Mouse (Mus musculus): ENCODE measurements around the gene Lypd1.

Gene Lypd1

DNA sequence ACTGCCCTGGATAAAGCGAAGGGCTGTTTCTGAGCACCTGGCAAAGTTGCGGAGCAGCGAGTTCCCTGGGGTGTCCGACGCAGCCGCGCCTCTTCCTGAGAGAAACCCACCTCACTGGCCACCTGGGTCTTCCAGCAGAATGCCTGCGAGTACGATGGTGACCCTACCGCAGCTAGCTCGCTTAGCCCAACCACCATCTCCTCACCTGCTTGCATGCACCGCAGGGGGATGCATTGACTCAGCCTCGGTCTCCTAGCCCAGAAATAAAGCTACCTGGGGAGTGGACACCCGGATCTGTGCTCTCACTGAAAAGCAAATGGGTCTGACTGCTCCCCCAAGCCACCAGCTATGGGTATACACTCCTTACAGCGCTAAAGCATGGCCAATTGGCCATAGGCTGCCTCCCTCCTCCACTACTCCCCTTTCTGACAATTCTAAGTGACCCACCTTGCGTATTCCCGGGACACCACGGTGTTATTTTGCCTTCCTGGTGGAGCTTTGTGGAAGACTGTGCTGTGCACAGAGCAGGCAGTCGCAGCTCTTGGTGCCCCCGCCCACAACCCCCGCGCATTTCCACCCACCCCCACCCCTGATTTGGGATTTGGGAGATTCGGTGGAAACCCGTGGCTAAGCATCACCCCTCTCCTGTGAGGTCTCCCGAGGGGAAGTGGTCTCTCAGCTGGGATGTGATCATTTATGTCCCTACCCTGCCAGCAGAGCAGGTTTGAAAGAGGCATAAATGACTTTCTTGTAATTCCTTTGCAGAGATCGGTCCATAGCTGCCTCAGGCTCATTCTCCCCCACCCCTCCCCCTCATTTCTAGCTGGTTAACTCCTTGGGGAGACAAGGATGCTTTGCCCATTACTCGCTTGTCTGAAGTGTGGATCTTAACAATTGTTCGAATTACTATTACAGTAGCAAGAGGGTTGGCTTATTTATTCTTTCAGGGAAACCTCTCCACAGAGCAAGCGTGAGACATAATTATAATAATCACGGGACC lies at the start of gene Lypd1:
Lypd1 (minus strand) TSS at position 501 of the 1,000 bp plus-strand sequence.
- no peak for DNase-seq

DNA sequence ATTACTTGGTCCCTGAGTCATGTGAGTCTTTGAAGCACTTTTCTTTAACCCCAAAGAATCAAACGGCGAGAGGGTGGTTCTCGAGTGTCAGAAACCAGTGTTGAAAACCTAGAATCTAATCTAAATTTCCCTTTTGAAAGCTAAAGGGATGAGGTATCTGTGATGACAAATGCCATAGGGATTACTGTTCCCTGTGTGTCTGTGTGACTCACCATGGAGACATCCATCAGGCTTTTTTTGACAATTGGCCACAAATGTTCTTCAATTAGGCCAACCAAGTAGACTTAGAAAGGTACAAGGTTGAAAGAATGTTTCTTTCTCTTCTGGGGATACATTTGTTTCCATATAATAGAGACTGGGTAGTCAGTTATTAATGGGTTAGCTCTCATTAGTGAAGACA lies 38.1 kb upstream of the Lypd1 start:
- no peak for DNase-seq

GRCm38 (mm10) chr1:125949076-125949475 lies 36.2 kb upstream of the Lypd1 start:
- DNase-seq: no peak

DNA sequence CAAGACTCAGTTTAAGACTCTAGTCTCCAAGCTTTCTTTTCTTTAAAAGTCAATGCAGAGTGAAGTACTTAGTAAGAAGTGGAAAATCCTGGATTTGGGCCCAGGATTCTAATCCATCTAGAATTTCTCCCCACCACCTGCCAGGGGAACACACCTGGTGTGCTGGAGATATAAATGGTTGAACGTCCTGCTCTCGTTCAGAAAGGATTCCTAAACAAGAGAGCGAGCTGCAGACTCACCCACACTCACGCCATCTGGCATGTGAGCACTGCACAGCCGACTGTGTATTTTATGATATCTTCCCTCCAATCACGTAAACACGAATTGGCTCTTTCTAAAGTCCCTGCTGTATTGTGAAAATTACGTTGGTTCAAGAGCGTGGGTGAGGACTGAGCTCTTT lies 32.2 kb upstream of the Lypd1 start:
- no peak for DNase-seq

- DNase-seq: no peak
Observed at GRCm38 (mm10) chr1:125943305-125943704, 30.4 kb upstream of the Lypd1 start.

- no peak for DNase-seq
Observed at GRCm38 (mm10) chr1:125925486-125925885, 12.6 kb upstream of the Lypd1 start.

DNA sequence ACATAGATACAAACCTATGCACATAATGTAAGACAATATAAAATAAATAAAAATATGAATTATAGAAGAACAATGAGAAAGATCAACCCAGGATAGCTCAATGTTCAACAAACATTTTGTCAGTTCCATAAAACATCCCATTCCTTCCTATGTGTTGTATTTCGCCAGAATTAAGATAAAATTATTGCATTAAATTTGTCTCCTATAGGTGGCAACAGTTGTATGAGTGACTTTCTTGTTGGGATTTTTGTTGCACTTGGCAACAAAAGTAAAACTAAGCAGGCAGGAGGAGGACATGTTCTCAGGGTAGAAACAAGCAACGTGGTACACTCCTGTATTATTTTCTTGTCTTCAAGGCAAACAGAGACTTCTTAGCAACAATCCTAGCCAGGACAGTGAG lies 10.2 kb upstream of the Lypd1 start:
- DNase-seq: no peak

DNA sequence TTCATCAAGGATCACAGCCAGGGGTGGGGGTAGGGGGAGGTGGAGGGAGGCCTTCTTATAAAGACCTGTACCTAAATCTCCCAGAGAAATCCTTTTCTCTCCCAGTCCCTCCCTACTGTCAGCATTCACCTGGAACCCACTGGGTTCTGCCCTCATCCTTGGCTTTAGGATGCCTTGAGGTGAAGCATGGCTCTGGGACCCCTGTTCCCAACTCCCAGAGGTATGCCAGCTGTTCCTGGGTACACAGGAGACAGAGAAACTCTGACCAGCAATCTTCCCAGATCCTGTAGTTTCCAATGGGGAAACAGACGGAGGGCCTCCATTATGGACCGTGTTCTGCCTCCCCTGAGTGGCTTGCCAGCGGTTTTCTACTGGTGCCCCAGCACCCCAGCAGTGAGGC lies 7.8 kb upstream of the Lypd1 start:
- no peak for DNase-seq

DNA sequence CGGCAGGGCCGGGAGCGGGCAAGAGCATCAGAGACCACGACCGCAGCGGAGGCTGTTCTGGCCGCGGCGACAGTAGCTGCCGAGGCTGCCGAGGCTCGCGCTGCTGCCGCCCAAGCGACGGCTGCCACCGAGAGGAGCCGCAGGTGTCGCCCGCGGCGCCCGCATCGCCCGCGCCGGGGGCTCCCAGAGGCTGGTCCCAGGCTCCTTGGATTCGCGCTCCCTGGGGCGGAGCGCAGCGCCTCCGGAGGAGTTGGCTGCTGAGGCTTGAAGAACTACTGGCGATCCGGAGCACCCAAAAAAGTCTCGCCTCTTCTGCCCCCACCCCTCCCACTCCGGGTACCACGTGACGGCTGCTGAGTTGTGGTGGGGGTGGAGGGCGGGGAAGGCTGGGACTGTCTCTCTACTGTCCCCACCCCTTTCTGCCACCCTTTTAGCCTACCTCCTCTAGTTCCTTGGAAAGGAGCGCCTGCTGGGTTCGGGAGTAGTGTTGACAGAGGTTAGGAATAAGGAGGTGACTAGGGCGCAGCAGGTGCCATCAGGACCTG lies 928 bp downstream of the Lypd1 start:
- DNase-seq: peak; percentile 19

DNA sequence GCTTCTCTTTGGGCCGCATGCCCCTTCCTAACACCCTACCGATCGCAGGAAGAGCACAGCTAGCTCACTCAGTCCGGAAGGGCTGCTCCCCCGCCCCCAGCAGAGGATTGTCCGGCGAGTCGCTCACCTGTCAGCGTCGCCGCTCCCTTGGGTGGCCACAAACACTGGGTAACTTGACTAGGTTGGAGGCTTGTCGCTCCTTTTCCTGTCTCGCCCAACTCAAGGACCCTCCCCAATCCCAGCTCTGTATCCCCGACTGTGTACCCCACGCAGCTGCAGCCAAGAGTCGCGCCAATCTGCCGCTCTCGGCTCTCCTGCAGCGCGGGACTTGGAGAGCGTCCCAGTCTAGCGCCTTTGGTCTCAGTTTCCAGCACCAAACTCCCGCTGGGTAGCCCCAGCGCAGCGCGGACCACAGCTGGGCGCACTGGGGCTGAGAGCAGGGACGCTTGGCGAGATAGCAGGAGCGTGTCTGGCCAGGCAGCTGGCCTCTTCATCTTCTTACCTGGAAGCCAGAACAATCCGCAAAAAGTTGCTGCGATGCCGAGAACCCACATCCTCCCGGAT lies 1.5 kb downstream of the Lypd1 start:
- no peak for DNase-seq

- DNase-seq: no peak
Observed at GRCm38 (mm10) chr1:125910871-125911265, 2.0 kb downstream of the Lypd1 start.

GRCm38 (mm10) chr1:125910211-125910870 lies 2.6 kb downstream of the Lypd1 start:
- DNase-seq: no peak

- DNase-seq: no peak
Observed at GRCm38 (mm10) chr1:125893158-125893557, 19.7 kb downstream of the Lypd1 start.

- no peak for DNase-seq
Observed at GRCm38 (mm10) chr1:125870056-125870455, 42.8 kb downstream of the Lypd1 start.

- no peak for DNase-seq
Observed at GRCm38 (mm10) chr1:125858631-125859030, 54.3 kb downstream of the Lypd1 start.

DNA sequence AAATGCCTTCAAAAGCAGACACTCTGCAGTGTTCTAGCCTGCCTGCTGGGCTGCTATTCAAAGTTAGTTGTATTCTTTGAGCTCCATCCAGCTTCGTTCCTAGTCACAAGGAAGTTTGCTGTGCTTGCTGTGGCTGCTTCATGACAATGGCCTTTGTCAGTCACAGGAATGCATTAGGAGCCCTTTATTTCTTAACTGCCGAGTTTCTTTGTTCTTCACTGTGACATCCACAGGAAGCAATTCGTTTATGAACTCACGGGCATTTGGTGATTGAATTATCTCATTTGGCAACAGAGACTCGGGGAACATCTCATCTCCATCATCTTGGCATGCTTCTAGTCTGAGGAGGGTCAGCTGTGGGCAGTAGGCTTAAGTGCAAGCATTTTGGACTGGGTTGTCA lies 58.3 kb downstream of the Lypd1 start:
- DNase-seq: no peak

DNA sequence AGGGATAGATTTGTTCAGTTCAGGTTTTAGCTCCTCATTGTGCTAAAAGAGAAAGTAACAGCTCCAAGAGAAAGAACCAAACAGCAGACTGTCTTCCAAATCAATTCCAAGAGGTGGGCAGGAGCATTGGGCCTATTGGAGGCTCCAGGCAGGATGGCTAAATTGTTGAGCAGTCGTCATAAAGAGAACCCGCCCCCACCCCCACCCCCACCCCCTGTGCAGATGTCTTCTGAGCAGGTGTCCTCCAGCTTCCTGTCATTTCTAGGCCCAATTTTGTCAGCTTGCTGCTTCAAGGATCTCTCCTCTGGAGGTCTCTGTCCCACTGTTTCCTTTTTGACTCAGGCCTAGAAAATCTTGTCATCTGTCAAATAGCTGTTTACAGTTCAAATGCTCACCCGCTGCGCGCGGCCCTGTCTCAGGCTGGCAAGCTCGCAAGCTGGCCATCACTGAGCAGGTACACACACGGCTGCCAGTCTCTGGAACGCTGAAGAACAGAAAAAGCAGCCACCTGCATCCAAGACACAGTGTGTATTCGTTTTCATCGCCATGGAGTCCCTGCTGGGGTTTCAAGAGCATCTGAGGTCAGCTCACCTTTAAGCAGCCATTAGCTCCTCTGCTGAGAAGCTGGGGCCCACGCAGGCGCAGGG lies 73.0 kb downstream of the Lypd1 start:
- DNase-seq: peak; percentile 19

DNA sequence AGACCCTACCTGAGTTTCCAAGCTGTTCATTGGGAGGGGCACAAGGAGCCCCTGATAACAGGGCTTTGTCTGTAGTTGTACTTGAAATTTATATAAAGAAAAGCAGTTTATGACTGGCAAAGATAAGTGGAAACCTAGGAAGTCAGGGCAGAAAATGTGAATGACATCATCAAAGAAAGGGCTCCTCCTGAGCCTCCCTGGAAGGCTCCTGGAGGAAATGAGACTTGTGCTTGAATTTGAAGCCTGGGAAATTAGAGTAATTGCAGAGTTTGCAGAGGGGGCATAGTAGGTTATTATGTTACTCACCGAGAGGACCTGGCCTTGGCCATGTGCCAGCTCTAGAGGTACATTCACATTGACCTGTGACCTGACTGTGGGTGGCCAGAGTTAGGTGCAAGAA lies 75.4 kb downstream of the Lypd1 start:
- DNase-seq: no peak

DNA sequence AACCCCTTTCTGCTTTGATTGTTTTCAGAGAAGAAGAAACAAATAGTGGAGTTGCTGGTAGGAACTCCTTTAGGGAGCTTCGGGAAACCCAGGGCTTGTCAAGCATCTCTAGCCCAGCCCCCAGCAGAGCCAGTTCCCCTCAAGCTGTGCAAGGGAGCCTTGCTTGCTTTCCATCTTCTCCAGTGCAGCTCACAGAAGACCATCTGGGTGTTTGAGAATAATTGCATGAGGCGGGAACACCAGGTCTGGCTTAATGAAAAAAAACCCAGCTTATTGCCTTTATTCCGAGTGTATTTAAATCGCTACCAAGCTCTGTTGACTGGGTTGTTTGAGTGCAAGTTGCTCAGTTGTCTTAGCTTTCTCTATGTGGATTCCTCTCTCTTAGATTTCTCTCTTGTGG lies 89.3 kb downstream of the Lypd1 start:
- no peak for DNase-seq

DNA sequence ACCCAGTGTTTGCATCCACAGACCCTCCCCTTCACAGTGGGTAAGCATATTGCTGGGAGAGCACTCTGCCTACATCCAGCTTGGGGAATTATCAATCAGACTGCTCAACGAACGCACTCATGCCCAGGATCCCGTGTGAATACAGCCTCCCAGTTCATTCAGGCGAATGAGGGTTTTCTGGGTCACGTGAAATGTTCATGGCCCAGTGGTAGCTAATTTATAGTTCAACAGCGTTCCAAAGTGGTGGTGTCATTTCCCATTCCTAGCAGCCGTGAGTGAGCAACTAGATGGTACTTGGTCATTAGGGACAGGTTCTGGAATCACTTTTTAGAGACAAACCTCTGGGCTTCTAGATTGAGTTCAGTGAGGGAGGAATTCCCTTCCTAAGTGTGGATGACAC lies 91.8 kb downstream of the Lypd1 start:
- no peak for DNase-seq

Data from thymus, postnatal 25 days (tissue).